Mouse (Mus musculus) NIH3T3 (cell line): ENCODE measurements at regions not wholly inside any gene's neighbourhood (a gene's known extent, or its start where the extent isn't known, plus 50 kb on each side); places are given as distances from the start of the nearest gene placed in this dataset.

Experiments
- DNase-seq: peaks from one replicate; pipeline ENCODE4 v3.0.0-alpha.2; 2012; ENCODE audit warnings: low read depth

DNA sequence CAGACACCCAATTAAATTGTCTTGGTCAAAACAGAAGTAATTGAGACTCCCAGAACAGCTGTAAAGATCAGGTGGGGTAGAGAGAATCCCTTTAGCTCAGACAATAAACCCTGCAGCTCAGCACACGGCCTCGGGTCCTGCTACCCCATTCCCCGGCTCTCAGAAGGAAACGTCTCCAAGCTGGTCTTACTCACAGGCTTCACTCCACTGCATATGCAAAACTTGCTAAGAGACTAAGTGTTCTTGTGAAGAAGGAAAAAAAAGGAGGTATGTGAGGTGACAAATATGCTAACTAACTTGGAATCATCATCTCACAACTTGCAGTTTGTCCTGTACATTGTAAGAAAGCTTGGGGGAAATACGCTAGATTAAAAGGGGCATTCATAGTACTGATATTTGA is 79.6 kb upstream of the Ipo5 start:
- no peak for DNase-seq

- DNase-seq, result peak; percentile 95
Observed at GRCm38 (mm10) chr14:120831847-120832613, 79.0 kb upstream of the Ipo5 start.

- no peak for DNase-seq
Observed at GRCm38 (mm10) chr14:120834821-120835220, 76.2 kb upstream of the Ipo5 start.

DNA sequence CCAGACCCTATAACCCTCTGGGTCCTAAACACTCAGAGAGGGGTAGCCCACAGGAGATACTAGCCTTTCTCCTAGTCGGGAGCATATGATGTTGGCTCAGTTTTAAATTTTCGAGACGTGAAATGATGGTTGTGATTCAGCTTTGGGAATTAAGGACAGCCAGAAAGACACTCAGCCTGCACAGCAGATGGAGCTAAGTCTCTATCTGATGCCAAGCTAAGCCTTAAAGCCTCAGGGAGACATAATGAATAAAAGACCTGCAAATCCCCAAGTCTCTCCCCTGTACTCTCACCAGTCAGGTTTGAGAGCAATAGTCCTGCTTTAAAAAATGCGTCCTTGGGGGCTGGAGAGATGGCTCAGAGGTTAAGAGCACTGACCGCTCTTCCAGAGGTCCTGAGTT is 75.3 kb upstream of the Ipo5 start:
- DNase-seq, result peak; percentile 64

DNA sequence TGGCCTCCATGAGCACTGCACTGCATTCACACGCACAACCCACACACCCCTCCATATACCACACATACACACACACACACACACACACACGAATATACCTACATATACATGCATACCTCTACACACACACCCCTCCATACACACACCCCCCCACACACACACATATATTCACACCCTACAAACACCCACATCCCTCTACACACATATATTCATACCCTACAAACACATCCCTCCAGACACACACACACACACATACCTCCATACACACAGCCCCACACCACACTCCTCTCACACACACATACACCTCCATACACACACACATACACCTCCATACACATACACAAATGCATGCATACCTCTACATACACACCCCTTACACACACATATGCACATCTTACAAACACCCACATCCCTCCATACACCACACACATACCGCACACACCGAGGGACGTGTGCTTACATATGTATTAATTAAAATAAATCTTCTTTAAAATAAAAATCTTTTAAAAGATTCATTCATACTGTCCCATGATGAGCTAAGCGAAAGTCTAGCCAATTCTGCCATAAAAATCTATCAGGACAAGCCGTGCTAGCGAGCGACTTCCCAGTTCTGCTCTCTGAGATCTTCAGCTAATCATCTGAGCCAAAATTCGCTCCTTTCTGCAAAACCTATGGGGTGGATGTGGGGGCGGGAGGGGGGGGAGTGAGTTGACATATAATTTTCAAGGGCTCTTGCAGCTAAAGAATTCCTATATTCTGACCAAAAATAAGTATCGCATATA is 74.3 kb upstream of the Ipo5 start:
- DNase-seq, result no peak

- DNase-seq, result no peak
Observed at GRCm38 (mm10) chr14:120840900-120841299, 70.1 kb upstream of the Ipo5 start.

DNA sequence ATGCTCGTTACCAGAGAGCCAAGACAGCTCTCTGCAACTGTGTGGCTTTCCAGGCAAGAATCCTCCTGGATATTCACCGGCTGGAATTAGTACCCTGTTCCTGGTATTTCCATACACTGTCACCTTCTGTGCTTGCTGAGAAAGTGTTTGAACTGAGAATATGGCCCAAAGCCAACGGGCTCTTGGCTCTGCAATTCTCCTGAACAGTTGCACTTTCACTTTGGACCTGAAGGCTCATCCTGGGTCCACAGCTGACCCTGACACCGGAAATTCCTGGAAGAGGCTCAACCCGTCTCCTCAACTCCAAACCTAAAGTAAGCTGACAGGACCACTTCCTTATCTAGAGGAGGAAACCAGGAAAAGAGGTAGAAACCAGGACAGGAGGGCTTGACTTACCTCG is 69.7 kb upstream of the Ipo5 start:
- peak; percentile 49 for DNase-seq

DNA sequence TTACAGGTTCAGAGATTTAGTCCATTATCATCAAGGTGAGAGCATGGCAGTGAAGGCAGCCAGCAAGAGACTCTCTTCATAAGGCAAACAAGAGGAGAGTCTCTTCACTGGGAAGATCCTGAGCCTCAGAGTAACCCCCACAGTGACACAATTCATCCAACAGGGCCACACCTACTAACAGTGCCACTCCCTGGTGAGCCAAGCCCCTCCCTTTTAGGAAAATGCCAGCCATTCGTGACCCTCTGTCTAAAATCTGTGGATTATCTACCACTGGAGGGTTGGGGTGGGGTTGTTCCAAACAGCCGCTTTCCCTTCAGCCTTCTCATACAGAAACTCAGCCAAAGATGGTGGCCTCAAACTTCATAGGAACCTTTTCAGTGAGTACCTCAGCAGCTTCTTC is 65.9 kb upstream of the Ipo5 start:
- no peak for DNase-seq

DNA sequence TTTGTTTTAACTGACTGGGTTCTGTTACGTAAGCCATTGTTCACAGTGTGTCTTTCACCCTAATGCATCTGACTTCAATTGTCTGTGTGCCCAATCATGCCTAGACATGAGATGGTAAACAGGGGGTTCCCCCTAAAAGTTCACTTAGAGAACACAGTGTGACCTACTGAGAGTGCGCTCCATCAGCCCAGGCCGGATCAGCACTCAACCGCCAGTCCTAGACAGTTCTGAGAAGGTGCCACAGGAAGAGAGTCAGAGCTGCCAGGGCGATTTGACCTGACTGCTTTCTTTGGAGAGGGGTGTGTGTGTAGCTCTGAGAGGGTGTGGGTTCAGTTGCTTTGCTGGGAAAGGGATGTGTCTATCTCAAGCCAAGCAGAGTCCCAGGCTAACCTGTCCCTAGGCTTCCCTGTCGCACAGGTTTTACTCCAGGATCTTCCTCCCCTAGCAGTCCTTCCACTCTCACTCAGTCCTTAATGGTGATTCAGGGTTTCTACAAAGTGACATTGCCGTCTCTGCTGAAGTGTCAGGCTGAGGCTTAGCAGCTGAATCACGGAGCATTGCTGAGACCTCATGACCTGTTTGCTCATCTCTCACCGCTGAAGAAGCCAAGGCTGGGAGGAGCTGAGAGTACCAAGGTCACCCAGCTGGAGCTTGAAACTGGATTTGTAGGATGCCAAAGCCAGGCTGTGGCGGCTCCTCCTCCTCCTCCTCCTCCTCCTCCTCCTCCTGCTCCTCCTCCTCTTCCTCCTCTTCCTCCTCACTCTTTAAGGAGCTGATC is 64.8 kb upstream of the Ipo5 start:
- DNase-seq, result peak; percentile 58

DNA sequence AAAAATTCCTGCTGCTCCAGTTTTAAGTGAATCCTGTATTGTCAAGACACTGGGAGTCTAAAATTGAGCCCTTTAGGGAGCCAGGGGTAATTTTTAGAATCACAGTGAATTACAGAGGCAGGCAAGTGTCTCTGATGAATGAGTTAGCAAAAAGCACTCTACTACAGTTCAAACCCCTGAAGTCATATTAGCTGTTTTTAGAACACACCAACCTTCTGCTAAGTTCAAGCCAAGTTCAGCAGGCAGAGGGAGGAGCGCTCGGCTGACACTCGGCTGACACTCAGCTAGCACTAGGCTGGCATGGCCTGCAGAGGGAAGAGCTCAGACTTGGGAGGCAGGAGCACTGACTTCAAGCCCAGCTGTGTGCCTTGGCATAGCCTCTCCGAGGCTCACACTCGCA is 64.0 kb upstream of the Ipo5 start:
- peak; percentile 44 for DNase-seq

DNA sequence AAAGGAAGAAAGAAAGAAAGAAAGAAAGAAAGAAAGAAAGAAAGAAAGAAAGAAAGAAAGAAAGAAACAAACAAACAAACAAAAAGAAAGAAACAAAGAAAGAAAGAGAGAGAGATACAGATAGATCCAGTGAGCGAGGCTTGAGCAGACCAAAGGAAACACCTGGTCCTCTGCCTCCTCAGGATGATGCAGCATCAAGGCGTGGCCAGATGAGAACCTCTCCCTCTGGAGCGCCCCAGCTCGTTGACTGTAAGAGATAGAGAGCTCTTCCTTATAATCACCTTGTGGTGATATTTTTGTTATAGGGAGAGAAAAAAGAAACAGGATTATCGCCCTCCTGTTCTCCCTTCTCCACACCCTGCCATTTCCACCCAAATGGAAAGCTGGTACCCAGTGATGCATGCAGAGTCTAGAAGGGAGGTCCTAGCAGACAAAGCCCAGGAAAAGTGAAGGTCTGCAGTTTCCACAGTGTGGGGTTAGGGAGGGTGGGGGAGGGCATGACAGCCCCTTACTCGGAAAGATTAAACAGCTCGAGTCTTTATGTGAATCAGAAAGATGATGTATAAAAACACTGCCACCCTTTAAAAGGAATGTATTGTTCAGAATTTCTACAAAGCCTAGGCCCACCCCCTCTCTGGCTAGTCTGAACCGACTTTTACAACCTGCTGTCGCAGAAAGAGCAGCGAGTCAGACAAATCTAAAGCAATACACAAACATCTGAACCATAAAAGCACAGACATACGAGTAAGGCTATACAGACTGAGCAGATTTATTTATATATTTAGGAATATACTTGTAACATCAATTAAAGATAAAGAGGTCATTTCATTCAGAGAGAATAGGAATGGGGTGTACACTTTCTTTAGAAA is 62.7 kb upstream of the Ipo5 start:
- DNase-seq, result no peak

DNA sequence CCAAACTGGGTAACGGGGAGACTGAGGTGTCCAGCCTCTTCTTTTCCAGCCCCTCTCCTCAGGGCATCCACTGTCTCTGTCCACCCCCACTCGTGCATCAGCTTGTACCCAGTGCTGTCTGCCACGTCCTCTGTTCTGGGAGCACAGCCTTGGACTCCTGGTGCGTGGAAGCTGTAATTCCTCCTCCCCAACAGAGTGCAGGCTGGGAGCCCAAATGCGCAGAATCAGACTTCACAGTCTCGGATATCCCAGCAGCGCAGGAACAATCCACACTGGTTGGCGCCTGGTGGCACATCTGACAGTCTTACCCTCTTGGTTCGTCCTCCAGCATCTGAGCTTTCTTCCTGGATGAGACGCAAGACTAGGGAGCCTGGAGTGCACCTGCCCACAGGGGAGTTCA is 61.9 kb upstream of the Ipo5 start:
- no peak for DNase-seq

- no peak for DNase-seq
Observed at GRCm38 (mm10) chr14:120853643-120854042, 57.4 kb upstream of the Ipo5 start.

DNA sequence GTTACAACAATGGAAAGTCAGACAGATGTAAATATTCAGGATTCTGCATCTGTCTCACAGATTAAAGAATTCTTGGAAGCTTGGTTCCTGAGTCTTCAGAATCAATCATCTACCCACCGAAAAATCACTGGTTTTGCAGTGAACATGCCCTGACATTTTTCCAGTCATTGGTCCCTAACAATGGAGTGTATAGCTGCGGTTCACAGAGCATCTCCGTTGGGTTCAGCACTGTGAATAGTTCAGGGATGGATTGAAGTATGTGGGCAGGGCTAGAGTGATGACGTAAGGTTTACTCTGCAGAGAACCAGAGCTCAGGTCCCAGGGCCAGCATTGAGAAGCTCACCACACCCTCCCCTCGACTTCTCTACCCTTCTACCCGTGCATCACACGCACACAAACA is 56.5 kb upstream of the Ipo5 start:
- DNase-seq, result no peak

DNA sequence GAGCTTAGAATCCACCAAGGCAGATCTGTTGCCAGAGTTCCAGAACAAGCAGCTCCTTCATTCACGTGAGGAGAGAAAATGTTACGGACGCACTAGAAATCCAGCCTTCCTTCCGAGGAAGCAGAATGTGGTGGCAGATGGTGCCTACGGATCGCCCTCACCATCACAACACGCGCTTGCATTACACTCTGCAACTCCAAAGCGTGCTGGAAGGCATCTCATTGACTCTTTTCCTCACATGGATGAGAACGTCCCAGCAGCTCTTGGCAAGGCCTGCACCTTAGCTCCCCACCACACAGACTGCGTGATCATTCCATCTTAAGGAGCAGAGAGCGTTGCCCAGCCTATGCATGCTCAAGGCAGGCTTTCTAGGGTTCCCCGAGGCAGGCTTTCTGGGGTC is 55.8 kb upstream of the Ipo5 start:
- no peak for DNase-seq
